Mouse (Mus musculus): ENCODE data around the gene Arhgdia. TPM values are rescaled to one million over a fixed set of nuclear protein-coding genes. Genes with fewer than 3 reads are reported as not detected.

The Arhgdia gene
- total and polyA plus RNA-seq, 3 experiments, result 355 to 786 (median 386) TPM

DNA sequence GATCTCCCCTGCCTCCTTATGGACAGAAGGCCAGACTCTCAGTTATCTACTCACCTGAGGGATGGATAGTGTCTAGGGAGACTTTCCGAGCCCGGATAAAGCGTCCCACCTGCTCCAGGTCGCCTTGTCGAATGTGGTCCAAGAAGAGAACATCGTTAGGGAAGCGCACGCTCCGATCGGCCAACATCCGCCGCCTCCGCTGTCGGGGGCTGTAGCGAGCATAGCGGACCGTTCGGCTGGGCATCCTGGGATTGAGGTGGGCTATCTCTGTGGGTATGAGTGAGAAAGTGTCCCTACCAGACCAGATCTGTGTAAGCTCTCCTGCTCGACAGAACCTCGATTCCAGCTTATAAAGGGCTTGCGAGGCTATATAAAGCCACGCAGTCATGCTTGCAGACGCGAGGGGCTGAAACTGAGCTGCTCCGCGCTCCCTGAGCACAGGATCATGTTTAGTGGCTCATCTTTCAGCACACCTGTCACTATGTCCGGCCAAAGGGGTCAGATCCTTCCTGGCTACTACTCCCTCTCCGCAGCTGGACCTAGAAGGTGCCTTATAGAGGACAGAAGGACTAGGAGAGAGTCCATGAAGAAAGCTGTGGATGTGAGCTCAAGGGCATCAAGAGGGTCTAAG, 30.5 kb downstream of the Arhgdia start, which contains the start of gene Ppp1r27:
Ppp1r27 (minus strand) TSS at position 323 of the 631 bp plus-strand sequence.
- DNase-seq, result no peak

DNA sequence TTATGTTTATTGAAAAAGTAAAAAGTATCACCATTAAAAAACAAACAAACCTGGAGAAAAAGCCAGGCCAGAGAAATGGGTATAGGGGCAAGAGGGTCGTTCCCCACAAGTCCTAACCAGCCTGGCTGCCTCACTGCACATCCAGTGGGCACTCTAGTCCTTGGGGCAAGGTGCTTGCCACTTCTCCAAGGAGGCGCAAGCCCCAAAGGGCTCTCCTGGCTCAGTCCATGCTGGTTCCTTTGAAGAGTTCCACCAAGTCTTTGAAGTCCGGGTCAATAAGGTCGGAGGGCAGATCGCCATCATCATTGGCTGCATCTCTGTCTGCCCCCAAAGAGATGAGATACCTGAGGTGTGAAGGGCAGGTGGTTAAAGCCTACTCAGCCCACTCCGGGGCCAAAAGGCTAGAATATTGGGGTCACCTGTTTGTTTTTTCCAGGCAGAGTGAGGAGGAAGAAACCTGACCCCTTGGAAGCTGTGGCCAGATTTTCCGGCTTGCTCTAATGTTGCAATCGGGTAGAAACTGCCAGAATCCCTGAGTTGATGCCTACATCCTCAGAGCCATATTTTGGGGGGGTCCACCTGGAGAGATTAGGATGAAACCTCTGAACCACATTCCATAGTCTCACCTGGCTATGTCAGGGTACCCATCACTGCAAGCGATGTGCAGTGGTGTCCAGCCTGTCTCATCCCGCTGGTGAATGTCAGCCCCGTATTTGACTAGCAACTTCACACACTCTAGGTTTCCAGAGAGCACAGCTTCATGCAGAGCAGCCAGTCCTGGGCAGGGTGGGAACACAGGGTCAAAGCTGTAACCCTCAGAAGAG, 31.2 kb downstream of the Arhgdia start:
- no peak for DNase-seq

DNA sequence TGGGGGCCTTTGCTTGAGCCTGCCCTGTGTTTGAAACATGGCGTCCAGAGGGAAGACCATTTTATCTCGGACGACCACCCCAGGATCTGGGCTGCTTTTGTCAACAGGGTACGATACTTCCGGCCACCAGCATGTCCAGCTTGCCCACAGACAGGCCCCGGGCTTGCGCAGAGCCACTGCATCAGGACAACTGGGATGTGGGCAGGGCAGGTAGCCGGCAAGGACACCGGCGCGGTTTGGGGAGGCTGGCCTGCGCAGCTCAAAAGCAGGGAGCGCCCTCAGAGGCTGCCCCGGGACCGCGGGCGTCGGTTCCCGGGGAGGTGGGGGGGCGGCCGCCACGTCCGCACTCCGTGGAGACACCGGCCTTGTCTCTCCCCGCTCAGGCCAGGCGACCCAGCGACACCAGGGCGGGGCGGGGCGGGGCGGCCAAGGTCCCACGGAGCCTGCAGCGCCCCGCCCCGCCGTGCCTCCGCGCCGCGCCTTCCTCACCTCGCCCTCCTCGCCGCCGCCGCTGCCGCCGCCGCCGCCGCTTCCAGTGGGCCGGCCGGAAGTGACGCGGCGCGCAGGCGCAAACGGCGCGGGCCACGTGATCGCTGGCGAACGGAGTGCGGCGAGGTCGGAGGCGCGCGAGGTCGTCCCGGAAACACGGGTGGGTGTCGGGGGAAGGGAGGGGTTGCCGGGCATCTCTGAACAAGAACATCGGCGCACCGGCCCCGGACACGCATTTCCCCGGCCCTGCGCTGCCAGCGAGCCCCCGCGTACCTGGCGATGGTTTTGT, 32.1 kb downstream of the Arhgdia start, which contains the start of gene Mcrip1:
Mcrip1 (minus strand) TSS at position 560 of the 778 bp plus-strand sequence.
- DNase-seq, result peak; percentile 96

DNA sequence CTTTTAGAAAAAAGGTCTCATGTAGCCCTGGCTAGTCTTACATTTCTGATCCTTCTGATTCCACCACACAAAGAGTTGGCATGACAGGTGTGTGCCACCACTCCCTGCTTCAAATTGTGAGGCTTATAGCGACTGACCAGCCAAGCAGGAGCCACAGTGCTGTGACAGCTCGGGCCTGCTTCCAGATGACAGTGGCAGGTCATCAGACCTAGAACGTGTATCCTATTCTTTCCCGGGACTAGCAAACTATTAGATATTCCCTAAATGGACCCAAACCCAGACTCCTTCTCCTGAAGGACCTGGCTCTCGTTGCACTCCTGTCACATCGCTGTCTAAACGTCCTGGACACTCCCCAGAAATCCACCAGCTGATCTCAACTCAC, 32.6 kb downstream of the Arhgdia start:
- DNase-seq, result no peak

DNA sequence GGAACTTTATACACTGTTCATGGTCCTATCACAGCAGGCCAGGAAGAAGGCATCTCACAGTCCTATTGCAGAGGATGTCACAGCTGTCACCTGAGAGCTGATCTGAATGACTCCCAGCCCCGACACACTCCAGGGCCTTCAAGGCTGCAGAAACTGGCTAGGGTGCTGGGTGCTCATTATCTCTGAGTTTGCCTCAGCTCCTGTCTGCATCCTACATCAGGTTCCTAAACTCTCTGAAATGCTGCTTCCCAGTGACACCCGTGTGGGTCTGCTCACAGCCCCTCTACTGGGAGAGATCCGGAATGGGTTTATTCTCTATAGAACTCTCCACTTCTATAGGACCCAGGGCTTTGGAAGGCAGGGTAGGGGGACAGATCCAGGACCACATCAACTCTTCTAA, 33.2 kb downstream of the Arhgdia start:
- no peak for DNase-seq

DNA sequence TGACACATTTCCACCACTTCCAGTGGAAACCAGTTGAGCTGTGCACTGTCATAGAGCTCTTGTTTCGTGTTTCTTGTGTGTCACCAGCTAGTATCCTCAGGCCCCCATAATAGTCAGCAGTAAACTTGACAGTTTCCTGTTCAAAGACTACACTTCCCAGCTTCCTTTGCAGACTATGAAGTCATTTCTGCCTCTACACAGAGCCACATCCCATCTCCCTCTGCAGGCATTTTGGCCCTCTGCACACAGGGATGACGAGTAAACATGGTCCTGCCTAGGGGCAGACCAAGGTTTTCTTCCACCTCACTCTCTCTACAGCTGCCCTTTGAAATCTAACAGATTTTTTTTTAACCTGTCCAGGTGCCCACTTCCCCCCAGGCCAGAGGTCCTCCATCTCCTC, 34.0 kb downstream of the Arhgdia start:
- no peak for DNase-seq

DNA sequence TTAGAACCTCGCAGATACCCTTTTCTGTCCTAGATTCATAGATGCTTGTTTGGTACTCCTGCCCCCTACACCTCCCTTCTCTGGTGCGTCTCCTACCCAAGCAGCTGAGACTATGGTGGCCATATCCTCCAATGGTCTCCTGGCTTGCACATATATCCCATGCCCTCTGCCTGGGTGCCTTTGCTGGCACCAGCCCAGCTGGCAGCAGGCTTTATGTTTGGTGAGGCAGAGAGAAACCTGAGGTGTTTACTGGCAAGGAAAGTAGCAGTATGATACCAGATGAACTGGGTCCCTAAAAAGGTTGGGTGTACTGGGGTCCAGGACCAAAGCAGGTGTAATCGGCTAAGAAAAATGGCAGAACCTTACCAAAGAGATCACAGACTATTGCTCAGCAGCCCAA, 35.5 kb downstream of the Arhgdia start:
- no peak for DNase-seq

DNA sequence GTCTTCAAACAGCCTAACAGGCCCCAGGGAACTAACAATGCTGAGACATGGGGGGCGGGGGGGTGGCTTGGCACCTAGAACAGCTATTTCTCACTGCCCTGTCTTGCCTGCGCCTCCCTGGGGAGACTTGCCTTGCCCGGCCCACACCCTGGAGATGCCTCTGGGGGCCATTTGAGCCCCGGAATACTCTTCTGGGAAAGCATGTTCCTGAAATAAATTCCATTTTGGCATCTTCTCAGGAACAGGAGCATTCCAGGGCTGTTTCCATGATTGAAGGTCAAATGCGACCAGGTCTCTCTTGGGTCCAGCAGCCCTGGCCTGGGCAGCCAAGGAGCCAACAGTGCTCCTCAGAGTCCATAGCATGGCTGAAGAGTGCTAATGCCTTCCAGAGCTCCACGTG, 39.0 kb downstream of the Arhgdia start:
- DNase-seq, result peak; percentile 28

DNA sequence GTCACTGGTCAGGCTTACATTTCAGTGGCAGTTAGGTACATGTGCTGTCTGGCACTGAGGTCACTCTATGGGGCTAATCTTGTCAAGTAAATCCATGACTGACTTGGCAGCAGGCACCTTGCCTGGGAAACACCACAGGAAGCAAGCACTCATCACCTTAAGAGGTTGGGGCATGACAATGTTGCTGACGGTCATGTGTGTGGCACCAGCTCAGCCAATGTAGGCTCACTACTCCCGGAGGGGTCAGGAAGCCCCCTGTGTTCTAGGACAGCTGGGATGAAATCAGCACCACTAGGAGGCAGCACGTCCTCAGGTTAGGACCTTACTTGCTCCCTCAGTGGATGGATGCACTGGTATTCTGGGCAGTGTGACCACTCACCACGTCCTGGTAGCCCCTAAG, 39.5 kb downstream of the Arhgdia start:
- no peak for DNase-seq

DNA sequence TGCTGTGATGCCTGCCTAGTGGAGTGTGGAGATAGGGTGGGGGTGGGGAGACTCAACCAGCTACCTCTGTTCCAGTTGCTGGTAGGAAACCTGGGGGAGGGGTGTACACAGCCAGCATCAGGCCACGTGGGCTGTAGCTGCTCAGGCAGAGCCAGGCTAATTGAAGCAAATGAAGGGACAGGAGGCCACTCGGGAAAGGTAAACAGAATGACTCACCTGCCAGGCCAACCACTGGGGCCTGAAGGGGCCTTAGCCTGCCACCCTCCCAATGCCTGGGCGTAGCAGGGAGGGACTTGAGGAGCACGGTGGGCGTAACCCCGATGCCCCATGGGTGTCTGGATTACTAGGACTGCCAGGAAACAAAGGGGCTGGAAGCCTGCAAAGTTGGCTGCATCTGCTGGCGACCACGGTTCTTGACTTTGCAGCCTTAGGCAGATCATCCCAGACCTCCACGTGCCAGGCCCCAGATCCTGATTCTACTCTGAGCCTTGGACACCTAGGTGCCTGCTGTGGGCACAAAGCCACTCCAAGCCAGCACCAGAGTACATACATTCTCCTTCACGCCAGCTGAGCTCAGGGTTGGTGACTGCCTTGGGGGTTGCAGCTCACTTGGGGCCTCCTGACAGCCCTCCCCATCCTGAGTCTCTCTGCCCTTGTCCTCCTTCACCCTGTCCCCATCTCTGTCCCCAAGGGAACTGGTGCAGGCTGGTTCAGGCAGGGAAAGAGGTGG, 42.0 kb downstream of the Arhgdia start:
- DNase-seq, result no peak

DNA sequence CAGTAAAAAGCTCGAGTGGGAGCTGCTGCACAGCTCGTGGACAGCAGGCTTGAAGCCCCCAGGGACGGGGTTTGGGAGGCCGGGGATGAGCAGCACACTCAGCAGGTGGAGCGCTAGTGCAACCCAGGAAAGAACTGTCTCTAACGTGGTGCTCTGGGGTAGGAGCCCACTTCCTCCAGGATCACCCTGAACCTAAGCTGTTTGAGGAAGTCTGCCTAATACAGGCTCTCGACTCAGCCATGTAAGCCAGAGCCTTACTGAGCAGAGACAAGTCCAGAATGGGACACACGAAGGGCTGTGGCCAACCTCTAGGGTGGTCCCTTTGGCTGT, 42.5 kb downstream of the Arhgdia start:
- no peak for DNase-seq

DNA sequence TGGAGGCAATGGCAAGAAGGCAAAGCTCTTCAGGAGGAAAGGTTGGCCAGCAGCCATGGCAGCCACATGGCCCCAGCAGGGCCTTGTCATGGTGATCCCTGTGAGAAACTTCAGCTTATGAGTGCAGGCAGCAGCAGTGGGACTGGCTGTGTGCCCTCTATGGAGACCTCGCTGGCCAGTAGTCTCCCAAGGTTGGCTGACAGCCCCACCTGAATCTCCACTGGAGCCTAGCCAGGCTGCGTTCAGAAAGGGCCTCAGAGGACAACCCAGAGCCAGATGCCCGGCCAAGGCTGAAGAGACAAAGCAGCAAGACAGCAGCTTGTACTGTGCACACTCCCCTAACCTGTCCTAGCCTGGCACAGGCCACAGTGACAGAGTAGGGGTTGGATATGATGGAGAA, 42.9 kb downstream of the Arhgdia start:
- peak; percentile 75 for DNase-seq

DNA sequence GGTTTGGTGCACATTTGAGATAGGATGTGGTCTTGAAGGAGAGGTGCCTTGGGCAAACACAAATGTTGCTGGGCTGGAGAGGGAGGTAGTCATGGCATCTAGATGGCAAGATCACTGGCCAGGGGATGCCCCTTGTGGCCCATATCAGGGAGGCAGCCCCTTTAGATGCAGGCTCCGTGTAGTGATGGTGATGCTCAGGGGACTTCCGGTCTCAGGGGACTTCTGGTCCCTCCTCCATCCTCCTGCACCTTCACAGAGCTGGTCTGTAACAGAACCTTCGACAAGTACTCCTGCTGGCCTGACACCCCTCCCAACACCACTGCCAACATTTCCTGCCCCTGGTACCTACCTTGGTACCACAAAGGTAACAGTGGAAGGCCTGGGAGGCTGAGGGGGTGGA, 45.6 kb downstream of the Arhgdia start:
- no peak for DNase-seq

DNA sequence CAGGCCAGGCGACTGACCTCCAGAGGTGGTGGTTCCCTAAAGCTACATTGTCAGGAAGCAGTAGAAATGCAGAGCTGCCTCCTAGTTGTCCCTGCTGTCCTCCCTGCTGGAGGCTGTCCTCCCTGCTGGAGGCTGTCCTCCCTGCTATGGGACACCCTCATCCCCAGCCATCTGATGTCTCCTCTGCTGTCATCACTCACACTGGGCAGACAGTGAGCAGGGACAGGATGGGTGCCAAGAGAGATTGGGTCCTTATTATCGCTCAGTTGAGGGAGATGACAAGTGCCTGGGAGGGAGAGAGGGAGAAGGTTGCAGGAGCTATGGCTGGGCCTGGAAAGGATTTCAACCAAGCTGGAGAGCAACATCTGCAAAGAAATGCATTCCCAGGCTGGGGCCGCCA, 46.3 kb downstream of the Arhgdia start:
- DNase-seq, result no peak

DNA sequence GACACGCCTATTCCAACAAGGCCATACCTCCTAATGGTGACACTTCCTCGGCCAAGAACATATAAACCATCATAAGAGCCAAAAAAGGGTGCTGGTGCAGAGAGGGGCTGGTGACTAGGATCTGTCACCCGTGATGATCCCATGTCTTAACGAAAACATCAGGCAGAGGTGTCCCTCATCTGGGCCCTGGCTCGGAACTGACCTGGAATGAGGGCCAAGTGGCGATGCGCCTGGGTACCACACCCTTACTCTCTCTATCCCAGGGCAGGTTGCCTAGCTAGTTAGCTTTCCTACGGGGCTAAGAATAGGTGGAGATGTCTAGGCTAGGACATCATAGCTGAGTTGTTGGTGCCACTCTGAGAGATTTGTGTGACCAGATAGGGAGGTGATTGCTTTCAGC, 47.3 kb downstream of the Arhgdia start:
- no peak for DNase-seq

DNA sequence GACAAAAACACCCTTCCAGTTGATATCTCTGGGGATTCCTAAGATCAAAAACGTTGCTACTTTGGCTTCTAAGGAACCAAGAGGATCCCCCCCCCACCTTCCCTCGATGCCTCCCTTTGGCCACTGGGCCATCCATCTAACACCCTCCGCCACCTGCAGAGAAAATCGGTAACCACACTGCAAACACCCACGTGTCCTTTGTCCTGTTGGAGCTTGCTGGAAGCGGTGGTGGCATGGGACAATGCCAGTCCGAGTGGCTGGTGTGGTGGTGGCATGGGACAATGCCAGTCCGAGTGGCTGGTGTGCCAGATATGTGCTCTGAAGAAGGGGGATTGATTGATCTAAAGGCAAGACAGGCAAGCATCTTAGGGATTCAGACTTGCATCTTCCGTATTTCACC, 49.8 kb downstream of the Arhgdia start:
- no peak for DNase-seq

DNA sequence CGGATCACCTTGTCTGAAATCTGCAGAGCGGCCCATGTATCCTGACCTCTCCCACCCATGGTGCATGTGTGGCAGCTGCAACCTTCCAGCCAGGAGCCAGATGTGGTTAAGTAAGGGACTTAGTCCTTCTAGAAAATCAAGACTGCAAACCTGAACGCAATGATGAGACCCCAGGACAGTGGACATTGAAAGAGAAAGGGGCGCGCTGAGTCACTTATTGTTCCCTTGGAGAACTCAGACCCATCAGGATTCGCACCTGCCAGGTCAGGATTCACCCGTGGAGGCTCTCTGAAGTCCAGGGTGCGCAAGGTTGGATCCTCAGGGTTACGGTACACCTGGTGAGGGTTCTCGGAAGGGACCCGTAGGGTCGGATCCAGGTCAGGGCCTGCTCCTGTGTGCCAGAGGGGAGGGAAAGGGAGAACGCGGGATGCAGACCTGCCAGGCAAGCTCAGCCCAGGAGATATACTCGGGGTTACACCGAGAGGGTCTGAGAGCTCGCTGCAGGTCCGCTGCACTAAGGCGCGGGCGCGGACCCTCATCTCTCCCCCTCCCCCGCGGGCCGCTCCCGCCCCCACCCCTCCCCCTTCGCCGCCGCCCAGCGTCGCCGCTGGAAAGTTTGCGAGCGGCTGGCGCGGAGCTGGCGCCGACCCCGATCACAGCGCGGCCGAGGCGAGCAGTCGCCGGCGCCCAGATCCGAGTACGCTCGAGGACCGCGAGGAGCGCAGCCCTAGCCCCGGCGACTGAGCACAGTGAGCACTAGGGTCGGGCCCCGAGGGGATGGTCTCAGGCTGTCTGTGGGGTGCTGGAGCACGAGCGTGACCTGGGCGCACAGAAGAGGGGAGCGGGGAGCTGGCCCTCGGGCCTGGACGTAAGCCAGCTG, 51.1 kb downstream of the Arhgdia start, which contains the start of gene Gcgr:
Gcgr (plus strand) TSS at position 615 of the 880 bp plus-strand sequence.
- no peak for DNase-seq

DNA sequence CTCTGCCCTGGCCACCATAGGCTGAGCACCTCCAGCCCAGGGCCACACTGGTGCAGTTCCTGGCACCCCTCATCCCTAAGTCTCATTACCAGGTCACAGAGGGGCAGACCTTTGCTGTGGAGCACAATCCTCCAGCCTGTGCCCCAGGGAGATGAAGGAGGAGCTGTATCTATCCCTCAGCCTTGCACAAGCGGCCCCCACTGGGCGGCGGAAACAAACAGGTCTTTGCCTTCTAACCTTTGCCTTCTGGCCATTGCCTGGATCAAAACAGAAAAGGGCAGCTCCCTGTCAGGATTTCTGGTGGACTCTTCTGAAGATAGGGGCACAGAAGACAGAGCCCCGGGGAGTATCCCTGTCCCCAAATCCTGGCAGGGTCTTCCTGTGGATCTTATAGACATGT, 52.5 kb downstream of the Arhgdia start:
- no peak for DNase-seq

Measured in adrenal gland, adult 2 months (tissue).